Mouse (Mus musculus) frontal cortex, adult (tissue): ENCODE measurements around the gene 1700022I11Rik.

Experiments used
- ATAC-seq: cut with Nextera tagmentation; 2 replicates; pipeline ENCODE4 v1.9.2; 2017; ENCODE audit warnings: mild to moderate bottlenecking, moderate library complexity, mixed read lengths; ENCODE audit not compliant: low TSS enrichment

The 1700022I11Rik gene

DNA sequence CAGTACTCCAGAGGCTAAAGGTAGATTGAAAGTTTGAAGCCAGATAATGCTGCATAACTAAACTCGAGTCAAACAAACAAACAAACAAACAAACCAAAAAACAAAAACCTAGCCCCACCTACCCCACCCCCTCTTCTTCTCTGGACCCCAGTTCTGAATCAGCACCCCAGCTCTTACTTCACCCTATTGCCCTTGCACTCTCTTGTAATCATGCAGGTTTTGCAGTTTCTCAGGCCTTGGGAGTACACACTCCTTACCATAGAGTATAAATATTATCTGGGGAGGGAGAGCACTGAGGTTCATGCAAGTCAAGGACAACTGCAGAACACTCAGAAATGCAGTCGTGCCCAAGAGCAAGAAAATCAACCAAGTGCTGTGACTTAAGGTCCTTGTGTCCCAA is 31.9 kb downstream of the 1700022I11Rik start:
- ATAC-seq: no peak

DNA sequence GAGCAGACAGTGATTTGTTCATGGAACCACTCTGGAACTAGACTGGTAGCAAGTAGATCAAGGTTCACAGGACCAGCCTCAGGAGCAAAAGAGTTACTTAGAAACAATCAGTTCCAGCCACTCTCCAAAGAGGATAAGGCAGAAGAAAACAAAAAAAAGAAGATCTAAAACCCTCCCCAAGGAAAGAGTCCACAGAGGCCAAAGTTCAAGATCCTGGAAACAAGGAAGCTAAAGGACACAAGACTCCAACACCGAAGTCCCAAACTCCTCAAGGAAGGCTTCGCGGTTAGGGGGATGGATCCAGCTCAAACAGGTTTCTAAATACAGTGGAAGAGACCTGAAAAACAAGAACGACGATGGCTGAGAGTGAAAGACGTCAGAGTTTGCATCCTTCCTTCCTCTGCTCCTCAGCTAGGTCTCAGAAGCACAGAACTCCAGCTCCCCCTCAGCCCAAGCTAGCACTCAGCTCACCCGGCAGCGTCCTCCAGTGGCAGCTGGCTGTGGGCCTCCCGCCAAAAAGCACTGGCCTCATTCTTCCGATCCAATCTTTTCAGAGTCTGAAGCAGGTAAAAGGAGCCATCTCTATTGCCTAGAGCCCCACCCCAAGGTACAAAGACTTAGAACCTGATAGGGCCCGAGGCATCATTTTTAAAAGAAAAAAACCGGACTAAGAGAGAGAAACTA is 33.5 kb downstream of the 1700022I11Rik start:
- no peak for ATAC-seq

GRCm38 (mm10) chr4:43004951-43005350 is 35.5 kb downstream of the 1700022I11Rik start:
- no peak for ATAC-seq

DNA sequence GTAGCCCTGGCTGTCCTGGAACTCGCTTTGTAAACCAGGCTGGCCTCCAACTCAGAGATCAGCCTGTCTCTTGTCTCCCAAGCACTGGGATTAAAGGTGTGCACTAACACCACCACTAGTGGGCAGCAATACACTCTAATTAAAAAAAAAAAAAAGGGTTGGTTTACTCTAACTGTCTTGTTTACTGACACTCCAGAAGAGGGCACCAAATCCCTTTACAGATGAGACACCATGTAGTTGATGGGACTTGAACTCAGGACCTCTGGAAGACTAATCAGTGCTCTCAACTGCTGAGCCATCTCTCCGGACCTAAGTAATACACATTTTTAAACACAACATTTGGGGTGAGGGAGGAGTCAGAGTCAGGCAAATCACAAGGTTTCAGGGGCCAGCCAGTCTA is 36.4 kb downstream of the 1700022I11Rik start:
- ATAC-seq: no peak

DNA sequence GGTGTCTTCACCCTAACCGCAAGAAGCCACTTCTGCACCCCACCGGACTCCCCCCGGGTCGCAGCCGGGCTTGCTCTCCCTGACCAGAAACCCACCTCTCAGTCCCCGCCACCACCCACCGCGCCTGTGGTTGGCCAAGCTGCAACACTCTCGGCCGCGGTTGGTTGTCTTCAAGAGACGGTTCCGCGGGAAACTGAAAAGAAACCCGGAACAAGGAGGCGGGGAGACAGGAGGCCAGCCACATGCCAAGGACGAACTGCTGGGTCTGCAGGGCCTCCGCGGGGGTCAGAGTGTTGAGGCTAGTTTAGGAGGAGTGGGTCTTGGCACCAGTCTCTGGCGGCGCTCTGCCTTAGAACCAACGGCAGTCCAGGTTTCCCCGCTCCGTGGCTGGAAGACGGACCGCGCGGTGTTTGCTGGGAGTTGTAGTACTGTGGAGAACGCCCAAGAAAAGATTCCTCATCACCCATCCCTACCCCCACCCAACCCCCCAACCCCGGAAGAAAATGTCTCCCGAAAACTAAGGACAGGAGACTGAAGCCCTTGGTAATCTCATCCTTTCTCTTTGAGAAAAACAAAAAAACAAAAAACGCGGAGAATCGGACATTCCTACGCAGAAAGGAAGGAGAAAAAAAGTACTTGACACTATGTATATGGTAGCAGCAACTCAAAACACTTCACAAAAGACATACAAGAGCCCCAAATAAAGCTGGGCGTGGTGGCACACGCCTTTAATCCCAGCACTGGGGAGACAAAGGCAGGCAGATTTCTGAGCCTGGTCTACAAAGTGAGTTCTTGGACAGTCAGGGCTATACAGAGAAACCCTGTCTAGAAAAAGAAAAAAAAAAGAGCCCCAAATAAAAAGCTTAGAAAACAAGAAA is 41.0 kb downstream of the 1700022I11Rik start, which contains the start of gene Fancg:
Fancg (minus strand) TSS at position 346 of the 878 bp plus-strand sequence.
- ATAC-seq: peak; percentile 93

GRCm38 (mm10) chr4:43012091-43012490 is 42.7 kb downstream of the 1700022I11Rik start:
- no peak for ATAC-seq

GRCm38 (mm10) chr4:43018156-43018555 is 48.8 kb downstream of the 1700022I11Rik start:
- no peak for ATAC-seq

GRCm38 (mm10) chr4:43019176-43019575 is 49.8 kb downstream of the 1700022I11Rik start:
- ATAC-seq: no peak

- ATAC-seq: no peak
These were observed 50.4 kb downstream of the 1700022I11Rik start for GRCm38 (mm10) chr4:43019641-43020465.

DNA sequence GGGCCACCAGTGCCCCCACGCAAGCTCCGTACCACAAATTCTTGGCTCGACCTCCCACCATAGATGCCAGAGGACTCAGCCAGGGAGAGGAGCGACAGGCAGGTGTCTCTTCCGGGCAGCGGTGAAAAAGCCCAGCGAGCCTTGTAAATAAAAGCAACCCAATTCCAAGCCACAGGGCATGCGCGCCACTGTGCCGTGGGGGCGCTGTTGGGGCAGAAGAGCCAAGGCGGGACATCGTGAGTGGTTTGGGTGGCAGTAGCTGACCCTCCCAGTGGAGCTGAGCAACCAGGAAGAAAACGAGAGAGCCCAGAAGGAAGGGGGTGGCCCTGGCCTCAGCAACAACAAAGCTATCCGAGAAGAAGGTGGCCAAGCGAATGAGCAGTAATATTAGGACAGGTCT is 51.5 kb downstream of the 1700022I11Rik start:
- ATAC-seq: no peak

GRCm38 (mm10) chr4:43021341-43021740 is 51.9 kb downstream of the 1700022I11Rik start:
- ATAC-seq: no peak

GRCm38 (mm10) chr4:43024673-43025072 is 55.3 kb downstream of the 1700022I11Rik start:
- no peak for ATAC-seq

- peak; percentile 93 for ATAC-seq
These were observed 55.9 kb downstream of the 1700022I11Rik start, which contains the start of gene Pigo for GRCm38 (mm10) chr4:43025084-43025960. Gene Pigo, minus strand, starts transcription at chr4:43025819.

DNA sequence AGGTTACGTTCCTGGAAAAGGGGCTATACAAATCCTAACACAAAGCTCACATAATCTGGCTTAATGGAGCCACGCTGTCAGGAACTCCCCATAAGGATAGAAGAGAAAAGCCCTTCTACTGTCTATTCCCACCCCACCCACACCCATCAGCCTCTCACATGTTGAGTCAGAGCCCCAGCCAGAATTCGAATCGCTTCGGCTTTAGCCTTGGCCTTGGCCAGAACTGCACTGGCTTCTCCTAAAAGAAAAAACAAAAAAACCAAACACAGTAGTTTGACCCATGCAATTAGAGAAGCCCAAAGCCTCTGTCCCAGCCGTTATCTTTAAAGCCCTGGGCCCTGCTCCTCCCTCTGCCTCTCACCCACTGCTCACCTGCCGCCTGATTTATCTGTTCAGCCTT is 59.7 kb downstream of the 1700022I11Rik start:
- ATAC-seq: no peak

GRCm38 (mm10) chr4:43029749-43030148 is 60.3 kb downstream of the 1700022I11Rik start:
- ATAC-seq: no peak

DNA sequence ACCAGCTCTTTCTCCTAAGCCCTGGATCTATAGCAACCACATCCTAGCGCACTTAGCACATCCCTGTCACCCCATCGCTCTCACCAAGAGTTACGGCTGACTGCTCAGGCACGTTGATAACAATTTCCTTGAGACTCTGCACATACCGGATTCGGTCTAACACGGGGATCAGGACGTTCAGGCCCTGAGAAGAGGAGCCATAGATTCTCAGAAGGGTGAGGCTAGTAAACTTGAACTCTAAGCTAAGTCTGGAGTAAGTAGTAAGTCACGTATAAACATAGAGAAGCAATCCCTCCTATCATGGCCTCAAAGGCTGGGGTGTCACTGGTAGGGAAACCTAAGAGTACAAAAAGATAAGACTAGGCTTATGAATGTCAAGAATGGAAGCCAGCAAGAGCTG is 60.9 kb downstream of the 1700022I11Rik start:
- no peak for ATAC-seq

GRCm38 (mm10) chr4:43030780-43031230 is 61.4 kb downstream of the 1700022I11Rik start:
- ATAC-seq: peak; percentile 10

DNA sequence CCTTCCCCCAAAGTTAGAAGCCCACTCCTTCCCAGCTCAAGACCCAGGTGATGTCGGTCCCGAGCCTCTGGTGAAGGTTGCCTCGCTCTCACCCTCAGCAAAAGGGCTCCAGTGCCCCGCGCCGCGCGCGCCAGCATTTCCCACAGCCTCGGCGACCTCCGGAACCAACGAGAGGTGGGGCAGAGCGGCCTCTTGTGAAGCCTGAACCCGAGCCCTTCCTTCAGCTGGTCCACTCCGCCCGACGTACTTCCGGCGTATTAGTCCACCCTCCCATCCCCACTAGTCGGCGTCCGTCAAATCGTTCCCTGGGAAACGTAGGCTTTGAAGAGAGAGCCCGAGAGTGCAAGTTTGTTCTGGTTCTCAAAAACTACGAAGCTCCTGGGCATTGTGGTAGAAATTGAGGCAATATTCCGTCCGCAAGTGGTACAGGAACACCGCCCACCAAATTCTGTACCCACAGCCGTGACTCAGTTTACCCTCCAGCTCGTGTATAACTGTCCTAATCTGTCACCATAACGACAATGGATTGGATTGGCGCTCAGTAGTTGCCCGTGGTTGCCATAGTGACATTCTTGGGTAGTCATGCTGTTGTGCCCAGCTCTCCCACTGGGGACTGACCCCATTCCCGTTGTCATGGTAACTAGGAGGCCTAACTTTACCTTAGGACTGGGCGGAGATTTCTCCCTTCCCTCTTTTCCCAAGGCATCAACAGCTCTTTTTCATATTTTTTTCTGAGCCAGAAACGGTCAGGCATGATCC is 62.0 kb downstream of the 1700022I11Rik start, which contains the start of gene Stoml2:
Stoml2 (minus strand) TSS at position 474 of the 759 bp plus-strand sequence.
- ATAC-seq: peak; percentile 93

- no peak for ATAC-seq
These were observed 63.1 kb downstream of the 1700022I11Rik start for GRCm38 (mm10) chr4:43032501-43032900.
